Mouse (Mus musculus) ES-E14 (cell line): ENCODE results near the gene Ptprm.

ENCODE experiments used
- CHD2 ChIP-seq: IDR thresholded peaks from 2 replicates; pipeline ENCODE4 v1.6.1; 2014; ENCODE audit warnings: mild to moderate bottlenecking, low read depth, low read length, inconsistent platforms
- MAFK ChIP-seq: IDR thresholded peaks from 2 replicates; pipeline ENCODE4 v1.6.1; 2014; ENCODE audit warnings: mild to moderate bottlenecking, low read depth, low read length, inconsistent platforms; ENCODE audit not compliant: insufficient read depth
- ZC3H11A ChIP-seq: IDR thresholded peaks from 2 replicates; pipeline ENCODE4 v1.6.1; 2012; ENCODE audit warnings: low read depth, mild to moderate bottlenecking, inconsistent platforms, low read length, borderline replicate concordance
- ZNF384 ChIP-seq: IDR thresholded peaks from 2 replicates; pipeline ENCODE4 v1.6.1; 2012; ENCODE audit warnings: low read depth, low read length, inconsistent platforms

GRCm38 (mm10) chr17:66696531-66697172 lies 657.6 kb downstream of the Ptprm start:
- TF ChIP-seq ZNF384 (no peak), CHD2 (no peak), MAFK (no peak), ZC3H11A (no peak)
